Mouse (Mus musculus) ES-Bruce4 (cell line): ENCODE results near the gene Cyp2d40. TPM values are rescaled to one million over a fixed set of nuclear protein-coding genes. Genes with fewer than 3 reads are reported as not detected.
A peak's percentile ranks its signal among the peaks of the same experiment; 100 is the strongest.

Source experiments
- H3K27ac ChIP-seq: 2 replicates; pipeline ENCODE4 v1.5.1; 2012; ENCODE audit warnings: low read length, inconsistent platforms; ENCODE audit not compliant: insufficient read depth
- H3K27me3 ChIP-seq: 2 replicates; pipeline ENCODE4 v1.6.1; 2012; ENCODE audit warnings: mild to moderate bottlenecking, low read length, inconsistent platforms; ENCODE audit not compliant: control insufficient read depth, poor library complexity, insufficient read depth, severe bottlenecking
- H3K36me3 ChIP-seq: 2 replicates; pipeline ENCODE4 v1.6.1; 2012; ENCODE audit warnings: inconsistent platforms, mild to moderate bottlenecking, low read length, moderate library complexity; ENCODE audit not compliant: control insufficient read depth, poor library complexity, insufficient read depth, severe bottlenecking
- H3K4me1 ChIP-seq: one replicate; pipeline ENCODE4 v1.8.1; 2011; ENCODE audit warnings: low read length; ENCODE audit not compliant: control insufficient read depth, insufficient read depth
- H3K4me3 ChIP-seq: 2 replicates; pipeline ENCODE4 v1.5.1; 2011; ENCODE audit warnings: low read depth, mild to moderate bottlenecking, low read length
- H3K9ac ChIP-seq: 2 replicates; pipeline ENCODE4 v1.6.1; 2012; ENCODE audit warnings: low read depth, mild to moderate bottlenecking, inconsistent platforms; ENCODE audit not compliant: poor library complexity, severe bottlenecking
- H3K9me3 ChIP-seq: replicated peaks from 2 replicates; pipeline ENCODE4 v1.6.1; 2012; ENCODE audit warnings: mild to moderate bottlenecking, low read length, inconsistent platforms; ENCODE audit not compliant: control insufficient read depth, poor library complexity, insufficient read depth, severe bottlenecking
- CTCF ChIP-seq: IDR thresholded peaks from one replicate; pipeline ENCODE4 v1.8.1; 2011; ENCODE audit warnings: low read depth, low read length
- EP300 ChIP-seq: IDR thresholded peaks from 2 replicates; pipeline ENCODE4 v1.6.1; 2011; ENCODE audit warnings: low read depth, low read length; ENCODE audit not compliant: insufficient read depth
- POLR2A ChIP-seq: IDR thresholded peaks from one replicate; pipeline ENCODE4 v1.8.1; 2011; ENCODE audit warnings: low read length; ENCODE audit not compliant: insufficient read depth
- polyA plus RNA-seq: library from polyadenylated mRNA; stranded (reverse); fragments of >200 nt; gene quantifications from 2 replicates; pipeline ENCODE4 v1.2.4, GENCODE M21; 2011; ENCODE audit warnings: low read depth; ENCODE audit not compliant: missing spikeins, insufficient read depth, insufficient read length

The Cyp2d40 gene
- not detected in 2 replicates for polyA plus RNA-seq

DNA sequence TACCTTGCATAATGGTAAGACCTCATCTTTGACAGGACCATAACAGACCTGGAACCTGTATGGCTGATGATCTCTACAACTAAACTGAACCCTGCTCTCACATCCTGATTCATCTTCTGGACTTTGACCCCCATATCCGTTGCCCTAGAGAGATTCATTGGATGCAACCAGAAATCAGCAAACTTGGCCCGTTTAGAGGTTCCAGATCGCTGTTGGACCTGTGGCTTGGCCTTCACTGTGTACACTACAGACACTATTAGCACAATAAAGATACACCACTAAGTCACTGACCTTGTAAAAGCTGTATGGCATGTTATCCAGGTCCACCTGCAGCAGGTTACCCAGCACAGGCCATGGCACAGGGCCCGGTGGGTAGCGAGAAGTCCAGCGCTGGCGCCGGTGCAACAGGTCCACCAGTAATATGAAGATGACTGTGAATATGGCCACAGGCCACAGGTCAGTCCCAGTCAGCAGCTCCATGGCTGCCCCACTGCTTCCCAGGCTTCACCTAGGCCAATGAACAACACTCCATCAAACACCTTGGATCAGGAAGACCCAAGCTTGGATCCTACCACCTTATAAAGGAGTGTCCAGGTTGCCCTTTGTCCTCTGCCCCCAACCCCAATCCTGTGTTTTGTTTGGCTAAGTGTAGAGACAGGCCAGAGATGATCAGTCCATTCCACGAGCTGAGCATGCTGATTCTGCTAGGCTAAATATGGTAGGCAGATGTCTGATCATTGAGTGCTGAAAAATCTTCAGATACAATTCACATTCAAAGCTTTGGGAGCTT is at the start of gene Cyp2d40:
Cyp2d40 (minus strand) TSS at position 553 of the 790 bp plus-strand sequence.
- no peaks in the 10 kb centered on the region for H3K36me3 ChIP-seq
- peaks cover 1% of the 10 kb centered on the region; the same call in 1 of the 2 replicates for H3K27me3 ChIP-seq
- TF ChIP-seq EP300 (no peak), CTCF (no peak), POLR2A (no peak)
- no peaks in the 10 kb centered on the region for H3K4me1 ChIP-seq
- no peak within 1 kb of the TSS for H3K9ac ChIP-seq
- no peak within 1 kb of the TSS for H3K4me3 ChIP-seq
- H3K27ac ChIP-seq: no peak within 1 kb of the TSS
- H3K9me3 ChIP-seq: no peaks in the 10 kb centered on the region

DNA sequence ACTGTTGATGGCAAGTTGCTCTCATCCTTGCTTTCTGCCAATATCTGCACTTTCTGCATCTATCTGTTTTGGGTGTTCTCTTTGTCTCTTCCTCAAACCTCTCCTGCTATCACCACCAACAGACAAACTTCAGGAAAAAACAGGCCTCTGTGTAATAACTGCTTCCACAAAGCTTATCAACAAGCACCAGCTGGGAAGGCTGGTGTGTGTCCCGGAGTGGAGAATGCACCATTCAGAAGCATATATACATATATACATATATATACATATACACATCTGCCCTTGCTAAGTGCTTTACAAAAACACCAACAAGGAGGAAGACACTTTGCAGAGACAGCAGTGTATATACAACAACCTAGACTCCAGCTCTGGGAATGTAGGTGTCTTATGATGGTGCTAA is 46.6 kb upstream of the Cyp2d40 start:
- TF ChIP-seq CTCF (no peak), EP300 (no peak), POLR2A (no peak)
- Histone ChIP-seq H3K4me1 (peaks cover 2% of the 10 kb centered on the region), H3K27me3 (no peaks in the 10 kb centered on the region), H3K27ac (no peak overlapping the region), H3K36me3 (peaks cover 28% of the 10 kb centered on the region), H3K9ac (no peak overlapping the region), H3K4me3 (no peak overlapping the region), H3K9me3 (no peaks in the 10 kb centered on the region)

DNA sequence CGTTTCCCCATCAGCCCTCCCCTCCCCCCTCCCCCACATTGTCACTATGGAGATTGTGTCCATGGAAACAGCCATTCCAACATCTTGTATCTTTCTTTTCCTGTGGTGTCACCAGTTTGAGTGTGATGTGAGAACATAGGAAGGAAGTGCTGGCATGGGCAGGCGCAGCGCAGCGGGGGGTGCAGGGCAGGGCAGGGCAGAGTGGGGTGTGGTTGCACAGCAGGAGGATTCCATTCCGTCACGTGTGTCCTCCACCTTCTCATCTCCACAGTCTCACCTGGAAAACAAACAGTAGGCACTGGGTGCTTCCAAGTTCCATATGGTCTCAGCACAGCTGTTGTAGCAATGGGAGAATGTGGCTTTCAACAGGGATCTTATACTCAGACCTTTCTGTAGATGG is 45.5 kb upstream of the Cyp2d40 start:
- Histone ChIP-seq H3K36me3 (peaks cover 27% of the 10 kb centered on the region), H3K27me3 (no peaks in the 10 kb centered on the region), H3K4me3 (no peak overlapping the region), H3K9ac (no peak overlapping the region), H3K4me1 (peaks cover 2% of the 10 kb centered on the region), H3K9me3 (no peaks in the 10 kb centered on the region), H3K27ac (peak overlapping the region; percentile 57)
- TF ChIP-seq CTCF: no peak
- no peak for TF ChIP-seq POLR2A
- peak; percentile 54; the same call in 1 of the 2 replicates for TF ChIP-seq EP300

DNA sequence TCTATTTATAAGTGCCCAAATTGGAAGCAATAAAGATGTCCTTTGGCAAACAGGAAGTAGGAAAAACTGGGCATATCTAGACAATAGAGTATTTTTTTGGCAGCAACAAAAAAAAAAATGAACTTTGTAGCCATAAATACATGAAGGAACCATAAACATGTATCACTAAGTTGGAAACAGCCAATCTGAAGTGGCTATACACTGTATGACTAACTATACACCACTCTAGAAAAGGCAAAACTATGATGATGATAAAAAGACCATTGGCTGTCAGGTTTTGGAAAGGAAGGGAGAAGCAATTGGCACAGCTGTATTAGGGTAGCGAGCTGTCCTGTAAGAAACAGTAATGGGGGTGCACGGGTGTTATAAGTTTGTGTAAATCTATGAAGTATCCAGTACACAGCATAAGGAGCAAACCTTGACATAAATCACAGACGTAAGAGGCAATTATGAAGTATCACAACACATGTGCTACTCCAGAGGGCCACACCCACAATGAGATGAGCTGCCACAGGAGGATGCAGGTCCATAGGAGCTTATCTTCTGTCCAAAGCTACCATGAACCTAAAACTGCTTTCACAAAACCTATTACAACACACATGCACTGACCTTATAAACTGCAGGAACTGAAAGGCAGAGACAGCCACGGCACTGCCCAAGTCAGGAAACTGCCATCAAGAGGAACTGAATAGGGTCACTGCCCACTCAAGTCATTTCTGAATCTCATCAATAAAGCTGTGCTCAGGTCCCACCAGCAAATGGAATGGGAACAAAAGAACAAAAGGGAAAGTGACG is 43.2 kb upstream of the Cyp2d40 start:
- no peak overlapping the region for H3K4me3 ChIP-seq
- H3K9me3 ChIP-seq: no peaks in the 10 kb centered on the region
- peaks cover 12% of the 10 kb centered on the region for H3K36me3 ChIP-seq
- H3K27me3 ChIP-seq: no peaks in the 10 kb centered on the region
- no peak overlapping the region for H3K9ac ChIP-seq
- no peak overlapping the region for H3K27ac ChIP-seq
- no peak for TF ChIP-seq CTCF
- TF ChIP-seq EP300: no peak
- no peak for TF ChIP-seq POLR2A
- H3K4me1 ChIP-seq: peaks cover 2% of the 10 kb centered on the region

DNA sequence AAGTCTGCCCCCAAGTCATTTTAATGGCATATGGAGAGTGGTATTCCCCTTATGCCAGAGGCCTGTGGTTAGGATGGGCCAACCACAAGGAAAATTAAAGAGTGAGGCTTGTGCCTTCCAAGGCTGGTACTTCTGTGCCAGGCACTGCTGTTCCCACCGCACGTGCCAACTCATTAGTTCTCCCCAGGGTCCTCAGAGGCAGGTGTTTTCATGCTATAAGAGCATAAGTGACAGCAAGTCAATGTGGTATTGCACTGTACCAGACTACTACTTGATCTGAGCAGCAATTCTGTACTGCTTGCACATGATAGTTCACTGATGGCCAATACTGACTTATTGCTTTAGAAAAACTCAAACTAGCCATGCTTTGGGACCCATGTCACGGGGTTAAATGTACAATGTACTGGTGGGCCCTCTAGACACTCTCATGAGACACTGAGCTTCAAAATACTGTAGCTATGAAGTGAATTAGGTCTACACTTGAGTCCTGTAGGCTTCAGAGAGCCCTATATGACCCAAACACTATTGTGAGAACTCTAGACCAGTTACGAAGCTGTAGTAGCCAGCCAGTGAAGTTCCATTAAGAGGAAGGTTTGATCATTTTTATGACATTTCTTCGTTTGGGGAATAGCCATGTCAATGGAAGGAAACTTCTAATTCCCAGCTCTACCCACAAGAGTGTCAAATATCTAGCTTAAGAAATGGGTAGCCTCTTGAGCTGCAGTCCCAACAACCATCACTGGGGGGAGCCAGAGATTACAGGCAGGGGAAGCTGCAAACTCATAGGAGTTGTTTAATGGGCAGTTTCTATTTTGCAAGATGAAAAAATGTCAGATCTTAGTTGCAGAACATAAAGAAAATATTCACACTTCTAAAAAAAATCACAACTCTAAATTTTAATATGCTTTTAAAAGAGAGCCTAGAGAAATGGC is 41.0 kb upstream of the Cyp2d40 start:
- no peak for TF ChIP-seq EP300
- TF ChIP-seq CTCF: peak; percentile 75
- Histone ChIP-seq H3K27ac (no peak overlapping the region), H3K9ac (no peak overlapping the region), H3K27me3 (no peaks in the 10 kb centered on the region), H3K9me3 (no peaks in the 10 kb centered on the region), H3K4me1 (peaks cover 2% of the 10 kb centered on the region), H3K36me3 (peaks cover 3% of the 10 kb centered on the region), H3K4me3 (no peak overlapping the region)
